Mouse (Mus musculus): ENCODE results near the gene Clns1a. TPM values are rescaled to one million over a fixed set of nuclear protein-coding genes. Genes with fewer than 3 reads are reported as not detected.

The Clns1a gene
- total RNA-seq, 4 experiments from 2014 or later: 80.7 to 94.0 (median 88.3) TPM

- DNase-seq (ENCODE audit: low spot score in 2 of 2): peak in 1 of 2 experiments; percentile 51
Observed at GRCm38 (mm10) chr7:97765181-97765962, 68.9 kb downstream of the Clns1a start.

DNA sequence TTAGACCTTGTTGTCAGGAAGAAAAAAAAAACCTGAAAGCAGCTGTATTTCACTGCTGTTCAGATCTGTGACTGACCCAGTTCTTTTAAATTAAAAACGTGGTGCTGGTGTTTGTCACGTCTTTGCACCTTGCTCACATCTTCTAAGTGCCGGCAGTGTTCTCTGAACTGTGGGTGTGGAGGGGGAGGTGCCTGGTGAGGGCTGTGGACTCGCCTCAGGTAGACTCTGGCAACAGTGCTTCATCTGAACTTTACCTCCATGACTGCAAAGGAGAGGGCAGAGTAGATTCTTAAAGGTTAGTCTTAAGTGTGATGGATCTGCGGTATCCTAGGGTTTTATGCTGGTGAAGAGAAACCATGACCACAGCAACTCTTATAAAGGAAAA, 69.5 kb downstream of the Clns1a start:
- no peak for DNase-seq (ENCODE audit: low spot score in 2 of 2)

- DNase-seq (ENCODE audit: low spot score in 2 of 2): no peak
Observed at GRCm38 (mm10) chr7:97766406-97767166, 70.2 kb downstream of the Clns1a start.

- no peak for DNase-seq (ENCODE audit: low spot score in 2 of 2)
Observed at GRCm38 (mm10) chr7:97767841-97768240, 71.4 kb downstream of the Clns1a start.

GRCm38 (mm10) chr7:97769020-97769419, 72.6 kb downstream of the Clns1a start:
- no peak for DNase-seq (ENCODE audit: low spot score in 2 of 2)

Other genes starting within 250 kb of the Clns1a start
- 1 to 10 TPM; 4.1 to 6.4 (median 5.6) TPM for gene Kctd14, start 245.3 kb upstream of the Clns1a start, total RNA-seq (2022)
- gene Ints4, start 215.7 kb upstream of the Clns1a start, total RNA-seq (2022): 10 to 100 TPM; 32.3 to 42.5 (median 35.7) TPM
- gene Aamdc, start 117.1 kb upstream of the Clns1a start, total RNA-seq (2022): 10 to 100 TPM; 35.3 to 47.9 (median 44.9) TPM
- gene Rsf1, start 116.7 kb upstream of the Clns1a start, total RNA-seq (2022): 10 to 100 TPM; 43.2 to 49.0 (median 45.6) TPM
- 10 to 100 TPM; 31.3 to 38.5 (median 34.4) TPM for gene Aqp11, start 41.7 kb downstream of the Clns1a start, total RNA-seq (2022)
- gene Pak1, start 91.9 kb downstream of the Clns1a start, total RNA-seq (2022): 100 to 1,000 TPM; 216 to 243 (median 233) TPM
- not detected for gene Gdpd4, start 223.3 kb downstream of the Clns1a start, total RNA-seq (2022)

All from layer of hippocampus, adult 8-10 months (tissue).